Mouse (Mus musculus) MEL (cell line): ENCODE data around the gene Inpp5b. TPM values are rescaled to one million over a fixed set of nuclear protein-coding genes. Genes with fewer than 3 reads are reported as not detected.

Experiments
- DNase-seq: peaks from one replicate; pipeline ENCODE4 v3.0.0; 2011; ENCODE audit warnings: low read depth, low spot score
- H3K27ac ChIP-seq: 2 replicates; pipeline ENCODE4 v1.5.1; 2012; ENCODE audit warnings: low read depth, mild to moderate bottlenecking, control low read depth, low read length, moderate library complexity; ENCODE audit not compliant: control insufficient read depth
- H3K27me3 ChIP-seq, 2 experiments: fragments of 150-350 bp in 1 of 2; sonication (generic) in 1 of 2; 2 replicates each; pipeline ENCODE4 v1.6.1; 2012; ENCODE audit warnings: low read length in 2 of 2, mild to moderate bottlenecking in 2 of 2, improper control_type of control experiment in 1 of 2, moderate library complexity in 1 of 2; ENCODE audit not compliant: insufficient read depth in 2 of 2, control insufficient read depth in 1 of 2
- H3K36me3 ChIP-seq, 2 experiments: 2 replicates each; pipeline ENCODE4 v1.6.1; 2012 to 2014; ENCODE audit warnings: low read length in 2 of 2, improper control_type of control experiment in 1 of 2, inconsistent platforms in 1 of 2, mild to moderate bottlenecking in 1 of 2; ENCODE audit not compliant: insufficient read depth in 2 of 2, control insufficient read depth in 1 of 2
- H3K4me1 ChIP-seq, 2 experiments: fragments of 150-350 bp in 1 of 2; sonication (generic) in 1 of 2; 2 replicates each; pipeline ENCODE4 v1.6.1; 2012; ENCODE audit warnings: low read length in 2 of 2, improper control_type of control experiment in 1 of 2, mild to moderate bottlenecking in 1 of 2; ENCODE audit not compliant: insufficient read depth in 2 of 2, control insufficient read depth in 1 of 2
- H3K4me3 ChIP-seq, 2 experiments: fragments of 150-350 bp in 1 of 2; sonication (generic) in 1 of 2; 2 replicates each; pipeline ENCODE4 v1.5.1; 2012; ENCODE audit warnings: low read depth in 2 of 2, low read length in 2 of 2, mild to moderate bottlenecking in 2 of 2, moderate library complexity in 2 of 2, control low read depth in 1 of 2, improper control_type of control experiment in 1 of 2; ENCODE audit not compliant: control insufficient read depth in 1 of 2, insufficient read depth in 1 of 2
- H3K79me2 ChIP-seq: 2 replicates; pipeline ENCODE4 v1.6.1; 2012; ENCODE audit warnings: mild to moderate bottlenecking, low read length, moderate library complexity; ENCODE audit not compliant: control insufficient read depth, poor library complexity, insufficient read depth
- H3K9ac ChIP-seq: 2 replicates; pipeline ENCODE4 v1.6.1; 2012; ENCODE audit warnings: low read depth, mild to moderate bottlenecking, control low read depth, low read length, moderate library complexity; ENCODE audit not compliant: control insufficient read depth, poor library complexity, severe bottlenecking
- H3K9me3 ChIP-seq: fragments of 150-350 bp; sonication (generic); replicated peaks from 2 replicates; pipeline ENCODE4 v1.6.1; 2012; ENCODE audit warnings: mild to moderate bottlenecking, low read length, improper control_type of control experiment, moderate library complexity; ENCODE audit not compliant: insufficient read depth
- BHLHE40 ChIP-seq: IDR thresholded peaks from 2 replicates; pipeline ENCODE4 v1.6.1; 2012; ENCODE audit warnings: low read depth, mild to moderate bottlenecking, inconsistent platforms, low read length, improper control_type of control experiment, borderline replicate concordance
- CTCF ChIP-seq, 3 experiments: IDR thresholded peaks in 2 of 3; conservative IDR thresholded peaks in 1 of 3; 2 replicates each; pipeline ENCODE4 v1.5.1; 2011 to 2012; ENCODE audit warnings: low read length in 3 of 3, low read depth in 2 of 3, mild to moderate bottlenecking in 2 of 3, improper control_type of control experiment in 1 of 3, inconsistent platforms in 1 of 3, mixed read lengths in 1 of 3, moderate library complexity in 1 of 3; ENCODE audit not compliant: control insufficient read depth in 1 of 3, insufficient read depth in 1 of 3, poor library complexity in 1 of 3, severe bottlenecking in 1 of 3
- ELF1 ChIP-seq: IDR thresholded peaks from 2 replicates; pipeline ENCODE4 v1.6.1; 2014; ENCODE audit warnings: low read depth, mild to moderate bottlenecking, inconsistent platforms, low read length, improper control_type of control experiment, moderate library complexity
- EP300 ChIP-seq, 2 experiments: IDR thresholded peaks; 2 replicates each; pipeline ENCODE4 v1.6.1; 2011; ENCODE audit warnings: improper control_type of control experiment in 2 of 2, low read length in 2 of 2, low read depth in 1 of 2, mild to moderate bottlenecking in 1 of 2
- ETS1 ChIP-seq: IDR thresholded peaks from 2 replicates; pipeline ENCODE4 v1.6.1; 2012; ENCODE audit warnings: low read depth, mild to moderate bottlenecking, inconsistent platforms, low read length, improper control_type of control experiment, moderate library complexity
- GABPA ChIP-seq: IDR thresholded peaks from 2 replicates; pipeline ENCODE4 v1.6.1; 2012; ENCODE audit warnings: low read depth, mild to moderate bottlenecking, inconsistent platforms, low read length, improper control_type of control experiment, moderate library complexity
- GATA1 ChIP-seq: IDR thresholded peaks from 2 replicates; pipeline ENCODE4 v1.6.1; 2011; ENCODE audit warnings: low read depth, low read length, improper control_type of control experiment
- KAT2A ChIP-seq: conservative IDR thresholded peaks from 2 replicates; pipeline ENCODE4 v1.6.1; 2012; ENCODE audit warnings: low read depth, low read length, improper control_type of control experiment, inconsistent platforms
- MAX ChIP-seq: IDR thresholded peaks from 2 replicates; pipeline ENCODE4 v1.6.1; 2011; ENCODE audit warnings: low read length, improper control_type of control experiment
- MEF2A ChIP-seq: IDR thresholded peaks from 2 replicates; pipeline ENCODE4 v1.6.1; 2014; ENCODE audit warnings: low read depth, mild to moderate bottlenecking, inconsistent platforms, low read length, improper control_type of control experiment; ENCODE audit not compliant: poor library complexity, insufficient replicate concordance, severe bottlenecking; ENCODE audit errors: extremely low read depth
- MYB ChIP-seq: IDR thresholded peaks from 2 replicates; pipeline ENCODE4 v1.6.1; 2011; ENCODE audit warnings: mild to moderate bottlenecking, low read depth, low read length, improper control_type of control experiment
- NELFE ChIP-seq: IDR thresholded peaks from 2 replicates; pipeline ENCODE4 v1.6.1; 2011; ENCODE audit warnings: low read depth, low read length, improper control_type of control experiment
- POLR2A ChIP-seq, 2 experiments: IDR thresholded peaks; 2 replicates each; pipeline ENCODE4 v1.6.1; 2011 to 2012; ENCODE audit warnings: low read length in 2 of 2, mild to moderate bottlenecking in 2 of 2, control low read depth in 1 of 2, improper control_type of control experiment in 1 of 2, low read depth in 1 of 2, moderate library complexity in 1 of 2; ENCODE audit not compliant: control insufficient read depth in 1 of 2, insufficient read depth in 1 of 2, poor library complexity in 1 of 2
- RAD21 ChIP-seq: IDR thresholded peaks from 2 replicates; pipeline ENCODE4 v1.6.1; 2011; ENCODE audit warnings: mild to moderate bottlenecking, low read depth, low read length, improper control_type of control experiment
- SIN3A ChIP-seq: IDR thresholded peaks from 2 replicates; pipeline ENCODE4 v1.6.1; 2012; ENCODE audit warnings: low read length, improper control_type of control experiment, inconsistent platforms
- TAL1 ChIP-seq: IDR thresholded peaks from 2 replicates; pipeline ENCODE4 v1.6.1; 2012; ENCODE audit warnings: mild to moderate bottlenecking, inconsistent platforms, low read length, moderate library complexity, mixed read lengths
- TBP ChIP-seq: IDR thresholded peaks from 2 replicates; pipeline ENCODE4 v1.8.0; 2011; ENCODE audit warnings: low read depth, low read length, improper control_type of control experiment
- USF2 ChIP-seq, 2 experiments: IDR thresholded peaks; 2 replicates each; pipeline ENCODE4 v1.6.1; 2011 to 2012; ENCODE audit warnings: improper control_type of control experiment in 2 of 2, low read length in 2 of 2, borderline replicate concordance in 1 of 2, inconsistent platforms in 1 of 2, low read depth in 1 of 2, mild to moderate bottlenecking in 1 of 2; ENCODE audit not compliant: insufficient read depth in 1 of 2
- ZC3H11A ChIP-seq: IDR thresholded peaks from 2 replicates; pipeline ENCODE4 v1.6.1; 2012; ENCODE audit warnings: low read depth, mild to moderate bottlenecking, inconsistent platforms, low read length, improper control_type of control experiment
- ZKSCAN1 ChIP-seq: IDR thresholded peaks from 2 replicates; pipeline ENCODE4 v1.6.1; 2012; ENCODE audit warnings: low read depth, mild to moderate bottlenecking, inconsistent platforms, low read length, improper control_type of control experiment, moderate library complexity
- ZMIZ1 ChIP-seq: IDR thresholded peaks from 2 replicates; pipeline ENCODE4 v1.6.1; 2012; ENCODE audit warnings: low read depth, mild to moderate bottlenecking, inconsistent platforms, low read length, improper control_type of control experiment, moderate library complexity
- ZNF384 ChIP-seq: IDR thresholded peaks from 2 replicates; pipeline ENCODE4 v1.6.1; 2012; ENCODE audit warnings: low read depth, mild to moderate bottlenecking, inconsistent platforms, low read length, improper control_type of control experiment
- polyA plus RNA-seq, 2 experiments: library from polyadenylated mRNA; stranded (reverse) in 1 of 2; unstranded in 1 of 2; fragments of >175 nt in 1 of 2; fragments of >200 nt in 1 of 2; gene quantifications; 2 replicates each; pipeline versions ENCODE4 v1.2.1 to v1.2.4; 2012; ENCODE audit warnings: low replicate concordance in 2 of 2, low read depth in 1 of 2; ENCODE audit not compliant: insufficient read length in 2 of 2, insufficient read depth in 1 of 2, missing spikeins in 1 of 2
- total RNA-seq: library from RNA; depleted of rRNA; stranded (reverse); fragments of 300-350 nt; gene quantifications from 2 replicates; pipeline ENCODE4 v1.2.3, GENCODE M21; 2012

Gene Inpp5b
- total and polyA plus RNA-seq, 3 experiments = 28.6 to 52.5 TPM; not detected in 1

- no peak overlapping the region for H3K4me3 ChIP-seq
- no peaks in the 10 kb centered on the region for H3K9me3 ChIP-seq
- H3K36me3 ChIP-seq = peaks cover 0 to 10% of the 10 kb centered on the region in 2 experiments; a peak in 2 of 4 replicates
- H3K4me1 ChIP-seq = no peaks in the 10 kb centered on the region
- DNase-seq = no peak
- H3K27me3 ChIP-seq = no peaks in the 10 kb centered on the region
- H3K9ac ChIP-seq = no peak overlapping the region
- no peaks in the 10 kb centered on the region for H3K79me2 ChIP-seq
- no peak for TF ChIP-seq POLR2A (IDR thresholded peaks at IDR 0.05; ENCODE audit: control insufficient read depth in 1 of 2, insufficient read depth in 1 of 2, low read depth in 1 of 2, low read length in 2 of 2, poor library complexity in 1 of 2)
- no peak for TF ChIP-seq BHLHE40
- TF ChIP-seq MAX = no peak
- no peak for TF ChIP-seq TAL1
- no peak for TF ChIP-seq CTCF (IDR thresholded peaks at IDR 0.05 in 2 of 3, conservative IDR thresholded peaks at IDR 0.05 in 1 of 3; ENCODE audit: control insufficient read depth in 1 of 3, insufficient read depth in 1 of 3, low read depth in 2 of 3, low read length in 3 of 3, poor library complexity in 1 of 3, severe bottlenecking in 1 of 3)
- TF ChIP-seq KAT2A = no peak
- no peak for TF ChIP-seq ETS1
- TF ChIP-seq NELFE = no peak
- no peak for TF ChIP-seq ZNF384
- TF ChIP-seq ELF1 = no peak
- TF ChIP-seq RAD21 = no peak
- TF ChIP-seq TBP = no peak
- TF ChIP-seq MYB = no peak
- no peak for TF ChIP-seq USF2 (IDR thresholded peaks at IDR 0.05; ENCODE audit: borderline replicate concordance in 1 of 2, insufficient read depth in 1 of 2, low read depth in 1 of 2, low read length in 2 of 2)
- TF ChIP-seq ZC3H11A = no peak
- TF ChIP-seq ZMIZ1 = no peak
- TF ChIP-seq GATA1 = no peak
- no peak for TF ChIP-seq ZKSCAN1
- TF ChIP-seq MEF2A = no peak
- TF ChIP-seq GABPA = no peak
- H3K27ac ChIP-seq = no peak overlapping the region
Observed at GRCm38 (mm10) chr4:124825371-124825965, 83.8 kb downstream of the Inpp5b start.

GRCm38 (mm10) chr4:124829671-124830070 lies 88.0 kb downstream of the Inpp5b start:
- H3K4me1 ChIP-seq = no peaks in the 10 kb centered on the region
- H3K4me3 ChIP-seq = no peak overlapping the region
- no peaks in the 10 kb centered on the region for H3K9me3 ChIP-seq
- no peak overlapping the region for H3K9ac ChIP-seq
- no peaks in the 10 kb centered on the region for H3K27me3 ChIP-seq
- DNase-seq = no peak
- H3K79me2 ChIP-seq = no peaks in the 10 kb centered on the region
- peaks cover 0 to 11% of the 10 kb centered on the region in 2 experiments; a peak in 2 of 4 replicates for H3K36me3 ChIP-seq
- no peak for TF ChIP-seq EP300 (IDR thresholded peaks at IDR 0.05; ENCODE audit: low read depth in 1 of 2, low read length in 2 of 2)
- TF ChIP-seq MAX = no peak
- no peak for TF ChIP-seq SIN3A
- H3K27ac ChIP-seq = no peak overlapping the region
